Mouse (Mus musculus) E14TG2a.4 (cell line): ENCODE data around the gene Rbm8a.

Source experiments
- CTCF ChIP-seq: conservative IDR thresholded peaks from 2 replicates; pipeline ENCODE4 v1.5.1; 2014; ENCODE audit warnings: low read length
- NANOG ChIP-seq: IDR thresholded peaks from 2 replicates; pipeline ENCODE4 v1.6.1; 2014; ENCODE audit warnings: borderline replicate concordance, low read length, mixed read lengths

DNA sequence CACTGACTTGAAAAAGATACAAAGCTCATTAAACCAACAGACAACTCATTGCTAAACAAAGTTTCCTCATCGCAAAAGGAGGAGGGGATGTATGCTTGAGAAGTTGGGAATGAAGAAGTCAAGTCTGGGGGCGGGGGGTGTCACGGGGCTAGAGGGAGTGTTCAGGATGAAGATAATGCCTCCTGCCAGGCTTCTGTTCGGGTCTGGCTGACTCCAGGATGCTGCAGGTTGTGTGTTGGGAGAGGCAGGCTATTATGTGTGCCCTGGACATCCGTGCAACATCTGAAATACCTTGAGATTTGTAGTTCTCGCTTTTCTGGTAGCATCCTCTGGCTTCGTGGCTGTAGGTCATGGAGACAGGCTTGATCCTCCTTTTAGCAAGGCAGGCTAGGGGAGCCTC, 48.7 kb downstream of the Rbm8a start:
- no peak for TF ChIP-seq CTCF
- TF ChIP-seq NANOG: no peak
